Mouse (Mus musculus): ENCODE measurements around the gene Olfr98.

- TF ChIP-seq CTCF (IDR thresholded peaks at IDR 0.05; ENCODE audit: low read depth) (no peak), EP300 (IDR thresholded peaks at IDR 0.05; ENCODE audit: low read depth) (no peak)
These were observed 14.1 kb downstream of the Olfr98 start for GRCm38 (mm10) chr17:37249460-37249859.

Measured in heart, postnatal 0 days (tissue).